Mouse (Mus musculus) thymus, postnatal 25 days (tissue): ENCODE measurements around the gene Gm17577.
"Not testable (repeated sequence)": the region's sequence is repeated elsewhere in the genome, so short reads cannot be mapped to it uniquely, and the experiment has no call there.

Experiments
- DNase-seq: peaks from one replicate; pipeline ENCODE4 v3.0.0; 2022

Gene Gm17577

GRCm38 (mm10) chrX:123246807-123247206 lies at the start of gene Gm17577:
Gm17577 (minus strand) TSS chrX:123246907.
- DNase-seq, result not testable (repeated sequence)

GRCm38 (mm10) chrX:123222381-123222780 lies 24.3 kb downstream of the Gm17577 start, which contains the start of gene Srsx:
Srsx (minus strand) TSS chrX:123222481.
- DNase-seq, result not testable (repeated sequence)
